16 mouse cellular contexts compared by ENCODE assay signal in the genomic region with DNA sequence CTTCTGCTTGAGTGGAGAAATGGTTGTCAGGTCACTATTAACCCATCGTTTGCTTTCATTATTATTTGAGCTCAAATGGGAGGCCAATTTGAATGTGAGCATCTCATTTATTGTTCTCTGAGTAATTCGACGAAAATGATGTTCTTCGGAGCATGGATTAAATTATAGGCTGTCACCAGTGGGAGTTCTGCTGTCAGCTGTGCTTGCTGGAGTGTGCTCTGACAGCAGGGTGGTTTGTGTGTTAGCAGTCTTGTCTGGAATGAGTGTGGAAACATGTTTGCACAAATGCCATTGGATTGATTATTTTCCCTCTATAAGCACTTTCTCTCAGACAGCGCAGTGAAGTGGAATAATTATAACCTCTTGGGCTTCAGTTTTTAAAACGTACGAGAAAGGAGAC. TPM values are rescaled to one million over a fixed set of nuclear protein-coding genes. Genes with fewer than 3 reads are reported as not detected.
"Had no signal": no experiment of that assay in that cellular context is flagged by ENCODE, and none has a peak within 500 bp of the region (broad histone marks: within the 10 kb centered on the region; RNA-seq: fewer than 3 reads in every experiment).

No protein-coding gene starts in this region.

- H3K4me2 ChIP-seq: liver, embryonic 11.5 days; liver, embryonic 15.5 days; stomach, embryonic 15.5 days had no signal

- H3K9me3 ChIP-seq: limb, embryonic 10.5 days; liver, embryonic 15.5 days; stomach, embryonic 15.5 days had no signal

- ATAC-seq: lung, postnatal 0 days; midbrain, embryonic 16.5 days had no signal

- H3K27me3 ChIP-seq: liver, embryonic 15.5 days; stomach, embryonic 15.5 days had no signal

- DNase-seq: kidney, adult 9 months; kidney, postnatal 4 days; lung, adult 2 months; lung, postnatal 36 days; thymus, postnatal 36 days had no signal

- H3K9ac ChIP-seq: liver, embryonic 15.5 days; stomach, embryonic 15.5 days had no signal

- H3K4me1 ChIP-seq: limb, embryonic 10.5 days; liver, embryonic 15.5 days; stomach, embryonic 15.5 days had no signal

- H3K27ac ChIP-seq: kidney, postnatal 0 days; layer of hippocampus, adult 2 months; left cerebral cortex, adult 2 months; limb, embryonic 10.5 days; liver, embryonic 15.5 days; stomach, embryonic 15.5 days had no signal

- H3K4me3 ChIP-seq: layer of hippocampus, adult 2 months; left cerebral cortex, adult 2 months; limb, embryonic 10.5 days; liver, embryonic 15.5 days; stomach, embryonic 15.5 days had no signal

RNA-seq across cellular contexts. Expression of a gene that starts 44.5 kb away (rescaled TPM):
- total RNA-seq: layer of hippocampus, adult 2 months; layer of hippocampus, postnatal 14 days; left cerebral cortex, adult 2 months; left cerebral cortex, postnatal 14 days had no signal
- polyA plus RNA-seq: kidney, postnatal 0 days; midbrain, embryonic 16.5 days had no signal
